Mouse (Mus musculus): ENCODE data around the gene Egf.

DNA sequence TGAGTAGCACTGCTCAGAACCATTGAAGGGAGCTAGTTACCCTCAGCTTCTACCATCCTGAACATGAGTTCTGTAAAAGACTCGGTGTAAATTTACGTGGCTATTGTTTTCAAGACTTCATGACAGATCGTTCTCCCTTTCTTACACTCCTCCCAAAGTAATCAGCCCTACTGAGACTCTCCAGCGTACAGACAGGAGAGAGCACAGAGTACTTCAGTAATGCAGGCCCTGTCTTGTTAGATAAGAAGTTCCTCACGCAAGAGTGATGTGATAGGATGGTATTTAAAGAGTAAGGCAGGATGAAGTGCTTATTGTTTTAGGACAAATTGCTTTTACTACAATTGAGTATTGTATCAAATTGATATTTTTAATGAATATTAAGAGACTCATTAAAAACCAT lies 123.3 kb downstream of the Egf start:
- TF ChIP-seq CTCF (IDR thresholded peaks at IDR 0.05) (no peak), EP300 (IDR thresholded peaks at IDR 0.05) (no peak)
